ENCODE assay signal across 8 mouse cellular contexts in genomic region chr3:96065754-96066375, GRCm38 (mm10). TPM values are rescaled to one million over a fixed set of nuclear protein-coding genes. Genes with fewer than 3 reads are reported as not detected.
DNase-seq lines count a peak whose midpoint lies in the region; ATAC-seq lines count a peak whose summit lies in the region.

No protein-coding gene starts in this region.

- no peaks in the 10 kb centered on the region for H3K36me3 ChIP-seq in hindbrain, embryonic 12.5 days
- no peaks in the 10 kb centered on the region for H3K36me3 ChIP-seq in lung, embryonic 15.5 days

- DNase-seq in ovary, postnatal 14 days (ENCODE audit: low spot score) = peak; percentile 54
- DNase-seq in ovary, postnatal 10 days (ENCODE audit: low spot score) = no peak
- DNase-seq in cerebellum, adult 11-12 months = peak; percentile 63
- DNase-seq in forelimb bud, embryonic 11.5 days (ENCODE audit: low read depth, low spot score) = peak; percentile 63
- peak; percentile 93 for DNase-seq in layer of hippocampus, adult 9-10 months (ENCODE audit: low spot score)
- DNase-seq in right cerebral cortex, postnatal 4 days = peak; percentile 53

- 45% methylated on average over 17 of the region's 20 CpGs for WGBS in hindbrain, embryonic 12.5 days
- WGBS in lung, embryonic 15.5 days = 27% methylated on average over 20 of the region's 20 CpGs

- no peaks in the 10 kb centered on the region for H3K9me3 ChIP-seq in hindbrain, embryonic 12.5 days (replicated peaks)
- H3K9me3 ChIP-seq in lung, embryonic 15.5 days = no peaks in the 10 kb centered on the region

- H3K27me3 ChIP-seq in hindbrain, embryonic 12.5 days = no peaks in the 10 kb centered on the region
- H3K27me3 ChIP-seq in lung, embryonic 15.5 days = no peaks in the 10 kb centered on the region

- no peak for ATAC-seq in hindbrain, embryonic 12.5 days (ENCODE audit: low FRiP score)
- peak; percentile 46; the same call in 1 of the 2 replicates for ATAC-seq in lung, embryonic 15.5 days (ENCODE audit: borderline replicate concordance, extremely low read depth, low FRiP score, low TSS enrichment)

- no peak overlapping the region for H3K4me3 ChIP-seq in hindbrain, embryonic 12.5 days
- peak overlapping the region; percentile 30 for H3K4me3 ChIP-seq in lung, embryonic 15.5 days

- no peak overlapping the region for H3K9ac ChIP-seq in hindbrain, embryonic 12.5 days
- no peak overlapping the region for H3K9ac ChIP-seq in lung, embryonic 15.5 days

- H3K27ac ChIP-seq in hindbrain, embryonic 12.5 days = no peak overlapping the region
- H3K27ac ChIP-seq in lung, embryonic 15.5 days = no peak overlapping the region

- H3K4me2 ChIP-seq in hindbrain, embryonic 12.5 days (replicated peaks) = peak overlapping the region; percentile 35
- H3K4me2 ChIP-seq in lung, embryonic 15.5 days = peak overlapping the region; percentile 51

- H3K4me1 ChIP-seq in hindbrain, embryonic 12.5 days = no peaks in the 10 kb centered on the region
- H3K4me1 ChIP-seq in lung, embryonic 15.5 days = no peaks in the 10 kb centered on the region

RNA-seq across cellular contexts. Expression of gene Vps45, which starts 7.6 kb away (rescaled TPM):
- polyA plus RNA-seq in hindbrain, embryonic 12.5 days (2016; fragmentation: Nextera tagmentation; extraction: Ambion mirVana) = 45.4 and 48.3 TPM in 2 replicates
- 32.2 and 33.4 TPM in 2 replicates for polyA plus RNA-seq in lung, embryonic 15.5 days (2015; fragmentation: Nextera tagmentation; extraction: Ambion mirVana)

RNA-seq across cellular contexts. Expression of gene Otud7b, which starts 38.5 kb away (rescaled TPM):
- polyA plus RNA-seq in hindbrain, embryonic 12.5 days (2016; fragmentation: Nextera tagmentation; extraction: Ambion mirVana) = 17.3 and 18.2 TPM in 2 replicates
- 22.0 and 22.9 TPM in 2 replicates for polyA plus RNA-seq in lung, embryonic 15.5 days (2015; fragmentation: Nextera tagmentation; extraction: Ambion mirVana)
